Mouse (Mus musculus) heart, adult 2 months (tissue): ENCODE measurements around the gene Atp6v1fnb.

ENCODE experiments used
- CTCF ChIP-seq: fragments of 200-600 bp; IDR thresholded peaks from 2 replicates; pipeline ENCODE4 v1.8.1; 2022; ENCODE audit warnings: antibody characterized with exemption, mild to moderate bottlenecking, moderate library complexity
- EP300 ChIP-seq: fragments of 200-500 bp; IDR thresholded peaks from 2 replicates; pipeline ENCODE4 v1.6.1; 2011; ENCODE audit warnings: low read depth, low read length, control low read depth; ENCODE audit not compliant: insufficient read depth

GRCm38 (mm10) chr6:29471137-29471536 lies at the start of gene Atp6v1fnb:
- TF ChIP-seq CTCF = no peak
- no peak for TF ChIP-seq EP300
